Mouse (Mus musculus) hindbrain, embryonic 11.5 days (tissue): ENCODE results near the gene Selenoi. TPM values are rescaled to one million over a fixed set of nuclear protein-coding genes. Genes with fewer than 3 reads are reported as not detected.

Experiments
- ATAC-seq: fragments of 200-750 bp; cut with Nextera tagmentation; 2 replicates; pipeline ENCODE4 v1.8.0; 2017; ENCODE audit warnings: mild to moderate bottlenecking, moderate TSS enrichment, moderate library complexity; ENCODE audit not compliant: low FRiP score
- DNase-seq: peaks from one replicate; pipeline ENCODE4 v3.0.0-alpha.2; 2015; ENCODE audit warnings: low spot score
- H3K27ac ChIP-seq: fragments of 300-500 bp; sonication (generic); 2 replicates; pipeline ENCODE4 v1.5.1; 2014; ENCODE audit warnings: mild to moderate bottlenecking, low read depth, low read length
- H3K27me3 ChIP-seq: fragments of 300-500 bp; sonication (generic); 2 replicates; pipeline ENCODE4 v1.6.1; 2014; ENCODE audit warnings: mild to moderate bottlenecking, low read length, moderate library complexity, mixed read lengths; ENCODE audit not compliant: control insufficient read depth, insufficient read depth
- H3K36me3 ChIP-seq: fragments of 300-500 bp; sonication (generic); 2 replicates; pipeline ENCODE4 v1.6.1; 2014; ENCODE audit warnings: mild to moderate bottlenecking, low read length, moderate library complexity, mixed read lengths; ENCODE audit not compliant: control insufficient read depth, insufficient read depth
- H3K4me1 ChIP-seq: fragments of 300-500 bp; sonication (generic); replicated peaks from 2 replicates; pipeline ENCODE4 v1.6.1; 2014; ENCODE audit warnings: low read length, mixed read lengths; ENCODE audit not compliant: control insufficient read depth, insufficient read depth
- H3K4me2 ChIP-seq: fragments of 300-500 bp; sonication (generic); replicated peaks from 2 replicates; pipeline ENCODE4 v1.6.1; 2014; ENCODE audit warnings: mild to moderate bottlenecking, low read depth, low read length
- H3K4me3 ChIP-seq: fragments of 300-500 bp; sonication (generic); 2 replicates; pipeline ENCODE4 v1.5.1; 2014; ENCODE audit warnings: low read depth, low read length
- H3K9ac ChIP-seq: fragments of 300-500 bp; sonication (generic); 2 replicates; pipeline ENCODE4 v1.6.1; 2014; ENCODE audit warnings: low read depth, low read length
- H3K9me3 ChIP-seq: fragments of 300-500 bp; sonication (generic); 2 replicates; pipeline ENCODE4 v1.6.1; 2016; ENCODE audit warnings: low read length; ENCODE audit not compliant: control insufficient read depth
- WGBS: fragments of 180-500 bp; shearing (Covaris S2); extraction: QIAGEN DNeasy Blood & Tissue Kit; methylation state at CpG from one replicate; pipeline ENCODE4 v1.1.7; 2014; 5-methylcytosine and 5-hydroxymethylcytosine counted together
- polyA plus RNA-seq: library from polyadenylated mRNA; unstranded; fragments of >200 nt; fragmentation: Nextera tagmentation; extraction: Ambion mirVana; gene quantifications from 2 replicates; pipeline ENCODE4 v1.2.1, GENCODE M21; 2014

Gene Selenoi
- polyA plus RNA-seq, 1 experiment from 2014 or later = 25.4 TPM

- H3K27ac ChIP-seq = no peak overlapping the region
- H3K4me1 ChIP-seq = no peaks in the 10 kb centered on the region
- no peak overlapping the region for H3K4me2 ChIP-seq
- no peak overlapping the region for H3K4me3 ChIP-seq
- no peaks in the 10 kb centered on the region for H3K27me3 ChIP-seq
- no peaks in the 10 kb centered on the region for H3K9me3 ChIP-seq
- DNase-seq = no peak
- H3K9ac ChIP-seq = no peak overlapping the region
- ATAC-seq = no peak
- H3K36me3 ChIP-seq = no peaks in the 10 kb centered on the region
- WGBS = 75% methylated on average over 3 of the region's 3 CpGs
These were observed 46.6 kb downstream of the Selenoi start for GRCm38 (mm10) chr5:30278952-30279351.

- no peaks in the 10 kb centered on the region for H3K27me3 ChIP-seq
- H3K27ac ChIP-seq = no peak overlapping the region
- no peak overlapping the region for H3K4me3 ChIP-seq
- no peaks in the 10 kb centered on the region for H3K36me3 ChIP-seq
- ATAC-seq (no peak), DNase-seq (no peak)
- no peak overlapping the region for H3K4me2 ChIP-seq
- no peaks in the 10 kb centered on the region for H3K9me3 ChIP-seq
- H3K4me1 ChIP-seq = no peaks in the 10 kb centered on the region
- 94% methylated on average over 4 of the region's 4 CpGs for WGBS
- H3K9ac ChIP-seq = no peak overlapping the region
These were observed 47.1 kb downstream of the Selenoi start for GRCm38 (mm10) chr5:30279446-30279845.

- H3K27me3 ChIP-seq = no peaks in the 10 kb centered on the region
- peak overlapping the region; percentile 48 for H3K4me2 ChIP-seq
- no peak for DNase-seq
- H3K9ac ChIP-seq = no peak overlapping the region
- H3K4me3 ChIP-seq = peak overlapping the region; percentile 34; the same call in 1 of the 2 replicates
- no peaks in the 10 kb centered on the region for H3K4me1 ChIP-seq
- H3K36me3 ChIP-seq = no peaks in the 10 kb centered on the region
- H3K27ac ChIP-seq = no peak overlapping the region
- 37% methylated on average over 8 of the region's 9 CpGs for WGBS
- no peak for ATAC-seq
- no peaks in the 10 kb centered on the region for H3K9me3 ChIP-seq
These were observed 48.5 kb downstream of the Selenoi start for GRCm38 (mm10) chr5:30280864-30281263.

- Histone ChIP-seq H3K9ac (peak within 1 kb of the TSS; percentile 25; the same call in 1 of the 2 replicates), H3K4me3 (peak within 1 kb of the TSS; percentile 34), H3K36me3 (no peaks in the 10 kb centered on the region), H3K4me1 (no peaks in the 10 kb centered on the region), H3K4me2 (peak within 1 kb of the TSS; percentile 48), H3K27me3 (no peaks in the 10 kb centered on the region), H3K9me3 (no peaks in the 10 kb centered on the region), H3K27ac (no peak within 1 kb of the TSS)
- ATAC-seq (peak; percentile 84), DNase-seq (peak; percentile 67)
- WGBS = 6% methylated on average over 25 of the region's 26 CpGs
These were observed 48.9 kb downstream of the Selenoi start, which contains the start of gene Drc1 for GRCm38 (mm10) chr5:30281291-30281732. TSS of gene Drc1 (plus strand) at chr5:30281388.

DNA sequence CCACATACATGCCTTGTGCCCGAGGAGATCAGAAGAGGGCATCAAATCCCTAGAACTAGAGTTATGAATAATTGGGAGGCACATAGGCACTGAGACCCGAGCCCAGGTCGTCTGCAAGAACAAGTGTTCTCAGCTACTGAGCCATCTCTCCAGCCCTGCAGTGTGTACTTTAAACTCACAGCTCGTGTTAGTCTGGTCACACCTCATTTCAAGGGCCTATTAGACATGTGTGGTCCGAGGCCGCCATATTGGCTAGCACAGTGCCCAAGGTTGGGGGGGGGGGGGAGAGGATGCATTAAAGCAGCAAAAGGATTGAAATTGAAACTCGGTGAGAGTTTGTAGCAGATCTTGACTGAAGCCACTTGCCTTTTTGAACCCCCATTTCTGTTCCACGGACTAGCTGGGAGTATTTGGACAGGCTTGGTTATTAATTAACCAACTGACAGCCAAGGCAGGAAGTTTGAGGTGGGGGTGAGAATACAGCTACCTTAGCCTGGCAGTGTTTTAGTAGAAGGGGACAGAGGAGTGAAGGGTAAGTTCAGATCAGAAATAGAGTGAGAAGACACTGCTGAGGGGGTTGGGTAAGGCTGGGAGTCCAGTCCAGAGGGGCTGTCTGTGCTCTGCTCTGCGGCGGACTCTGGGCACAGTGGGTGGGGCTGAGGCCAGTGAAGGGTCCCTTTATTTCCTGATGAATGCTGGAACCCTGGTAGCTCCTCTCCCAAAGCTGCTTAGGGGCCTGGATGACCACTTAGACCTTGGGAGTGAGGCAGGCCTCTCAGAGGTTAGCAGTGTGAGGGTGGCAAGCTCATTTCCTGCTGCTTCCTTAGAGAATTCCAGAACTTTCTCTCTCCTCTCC, 53.8 kb downstream of the Selenoi start:
- H3K9me3 ChIP-seq = no peaks in the 10 kb centered on the region
- no peaks in the 10 kb centered on the region for H3K4me1 ChIP-seq
- no peak overlapping the region for H3K9ac ChIP-seq
- WGBS = 84% methylated on average over 10 of the region's 10 CpGs
- no peak overlapping the region for H3K4me2 ChIP-seq
- no peak overlapping the region for H3K27ac ChIP-seq
- DNase-seq = no peak
- H3K27me3 ChIP-seq = no peaks in the 10 kb centered on the region
- ATAC-seq = no peak
- H3K36me3 ChIP-seq = no peaks in the 10 kb centered on the region
- no peak overlapping the region for H3K4me3 ChIP-seq

DNA sequence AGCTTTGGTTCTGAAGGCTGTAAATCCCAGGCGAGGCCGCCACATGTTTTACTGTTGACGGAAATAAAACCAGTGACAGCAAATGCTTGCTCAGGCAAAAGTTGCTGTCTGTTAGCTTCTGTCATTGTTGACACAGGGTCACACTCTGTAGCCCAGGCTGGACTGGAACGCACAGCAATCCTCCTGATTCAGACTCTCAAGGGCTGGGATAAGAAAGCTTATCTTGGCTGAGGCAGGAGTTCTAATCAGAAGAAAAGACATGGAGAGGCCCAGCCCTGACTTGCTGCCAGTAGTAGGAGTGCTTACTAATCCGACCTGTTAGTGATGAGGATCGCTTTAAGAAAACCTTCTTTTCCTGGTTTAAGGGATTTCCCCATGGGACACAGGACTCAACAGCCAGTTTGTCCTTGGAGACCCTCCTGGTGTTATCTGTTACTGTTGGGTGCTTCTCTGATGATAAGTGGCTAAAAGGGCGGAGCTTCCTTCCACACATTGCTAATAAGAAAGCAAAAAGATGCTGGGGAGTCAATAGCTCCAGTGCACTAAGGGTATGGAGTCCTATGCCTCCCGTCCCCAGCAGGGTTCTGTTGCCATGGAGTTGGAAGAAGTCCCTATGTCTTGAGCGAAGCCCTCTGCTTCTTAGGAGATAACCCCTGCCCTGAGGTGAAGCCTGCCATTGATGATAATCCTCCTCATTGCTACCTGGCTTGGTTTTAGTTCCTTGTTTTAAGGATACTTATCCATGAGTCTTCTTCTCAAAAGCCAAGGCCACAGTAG, 54.9 kb downstream of the Selenoi start:
- Histone ChIP-seq H3K9ac (no peak overlapping the region), H3K4me2 (no peak overlapping the region), H3K4me1 (no peaks in the 10 kb centered on the region), H3K27me3 (no peaks in the 10 kb centered on the region), H3K27ac (no peak overlapping the region), H3K4me3 (no peak overlapping the region), H3K36me3 (no peaks in the 10 kb centered on the region), H3K9me3 (no peaks in the 10 kb centered on the region)
- 83% methylated on average over 9 of the region's 9 CpGs for WGBS
- DNase-seq = no peak
- ATAC-seq = no peak

Other genes starting within 250 kb of the Selenoi start
- not detected in 2 replicates for gene Il6, start 219.5 kb upstream of the Selenoi start, polyA plus RNA-seq
- 229 and 235 TPM in 2 replicates for gene Tyms, start 159.0 kb upstream of the Selenoi start, polyA plus RNA-seq
- gene Garem2, start 127.4 kb upstream of the Selenoi start, polyA plus RNA-seq = 18.2 and 20.3 TPM in 2 replicates
- 6.3 and 6.5 TPM in 2 replicates for gene 3110082J24Rik, start 126.5 kb upstream of the Selenoi start, polyA plus RNA-seq
- gene Hadha, start 77.4 kb upstream of the Selenoi start, polyA plus RNA-seq = 59.4 and 81.2 TPM in 2 replicates
- 99.9 and 106 TPM in 2 replicates for gene Hadhb, start 77.3 kb upstream of the Selenoi start, polyA plus RNA-seq
- not detected in 2 replicates for gene Adgrf3, start 26.9 kb upstream of the Selenoi start, polyA plus RNA-seq
- gene Drc1, start 48.8 kb downstream of the Selenoi start, polyA plus RNA-seq = 1.4 and 2.9 TPM in 2 replicates
- gene Otof, start 229.4 kb downstream of the Selenoi start, polyA plus RNA-seq = 0.12 and 0.17 TPM in 2 replicates
- gene 1700001C02Rik, start 233.5 kb downstream of the Selenoi start, polyA plus RNA-seq = 0.28 and 1.1 TPM in 2 replicates